Mouse (Mus musculus) midbrain, embryonic 16.5 days (tissue): Measurements from ENCODE around the gene Rarres2. TPM values are rescaled to one million over a fixed set of nuclear protein-coding genes. Genes with fewer than 3 reads are reported as not detected.

ENCODE experiments used
- ATAC-seq: fragments of 200-750 bp; cut with Nextera tagmentation; 2 replicates; pipeline ENCODE4 v1.8.0; 2017; ENCODE audit warnings: moderate TSS enrichment
- H3K27ac ChIP-seq: fragments of 300-500 bp; sonication (generic); 2 replicates; pipeline ENCODE4 v1.5.1; 2014; ENCODE audit warnings: mild to moderate bottlenecking, low read length, mixed read lengths
- H3K27me3 ChIP-seq: fragments of 300-500 bp; sonication (generic); 2 replicates; pipeline ENCODE4 v1.6.1; 2014; ENCODE audit warnings: low read depth, low read length, mixed read lengths; ENCODE audit not compliant: control insufficient read depth, insufficient read depth
- H3K36me3 ChIP-seq: fragments of 300-500 bp; sonication (generic); 2 replicates; pipeline ENCODE4 v1.6.1; 2014; ENCODE audit warnings: mild to moderate bottlenecking, low read length, moderate library complexity, mixed read lengths; ENCODE audit not compliant: control insufficient read depth, insufficient read depth
- H3K4me1 ChIP-seq: fragments of 300-500 bp; sonication (generic); 2 replicates; pipeline ENCODE4 v1.6.1; 2014; ENCODE audit warnings: mild to moderate bottlenecking, low read length, mixed read lengths; ENCODE audit not compliant: control insufficient read depth, insufficient read depth
- H3K4me2 ChIP-seq: fragments of 300-500 bp; sonication (generic); 2 replicates; pipeline ENCODE4 v1.6.1; 2014; ENCODE audit warnings: mild to moderate bottlenecking, low read length, mixed read lengths
- H3K4me3 ChIP-seq: fragments of 300-500 bp; sonication (generic); 2 replicates; pipeline ENCODE4 v1.5.1; 2014; ENCODE audit warnings: low read depth, mild to moderate bottlenecking, low read length, moderate library complexity, mixed read lengths
- H3K9ac ChIP-seq: fragments of 300-500 bp; sonication (generic); 2 replicates; pipeline ENCODE4 v1.6.1; 2014; ENCODE audit warnings: low read depth, low read length, mixed read lengths
- H3K9me3 ChIP-seq: fragments of 300-500 bp; sonication (generic); replicated peaks from 2 replicates; pipeline ENCODE4 v1.6.1; 2014; ENCODE audit warnings: mild to moderate bottlenecking, low read length, mixed read lengths; ENCODE audit not compliant: control insufficient read depth, poor library complexity, severe bottlenecking
- WGBS: fragments of 180-500 bp; shearing (Covaris S2); extraction: QIAGEN DNeasy Blood & Tissue Kit; methylation state at CpG from one replicate; pipeline ENCODE4 v1.1.7; 2014; 5-methylcytosine and 5-hydroxymethylcytosine counted together
- polyA plus RNA-seq: library from polyadenylated mRNA; unstranded; fragments of >200 nt; fragmentation: Nextera tagmentation; extraction: Ambion mirVana; gene quantifications from 2 replicates; pipeline ENCODE4 v1.2.1, GENCODE M21; 2015

Gene Rarres2
- polyA plus RNA-seq, 1 experiment from 2014 or later = 5.7 TPM

DNA sequence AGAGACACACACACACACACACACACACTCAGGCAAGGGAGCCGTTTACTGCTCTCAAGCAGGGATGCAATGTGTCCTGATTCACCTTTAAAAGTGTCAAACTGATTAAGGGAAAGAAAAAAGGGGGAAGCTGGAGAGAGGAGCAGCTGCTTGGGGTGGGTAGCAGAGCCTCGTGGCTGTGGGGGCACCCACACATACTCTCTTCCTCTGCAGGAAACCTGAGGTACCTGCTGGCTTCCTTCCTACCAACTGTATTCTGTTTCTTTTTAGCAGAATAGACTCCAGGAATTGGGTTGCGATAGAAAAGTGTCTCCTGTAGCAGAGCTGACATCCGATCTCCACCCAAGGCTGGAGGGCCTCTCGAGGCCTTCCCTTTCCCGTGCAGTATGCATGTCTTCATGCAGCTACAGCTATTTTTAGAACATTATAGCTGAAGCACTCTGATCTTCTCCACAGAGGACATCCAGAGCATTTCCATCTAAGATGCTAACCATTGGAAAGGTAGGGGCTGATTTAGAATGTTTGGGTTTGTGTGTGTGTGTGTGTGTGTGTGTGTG lies 16.7 kb upstream of the Rarres2 start, which contains the start of gene Gm45021:
TSS of gene Gm45021 (plus strand) at position 417 of the 557 bp plus-strand sequence.
- Histone ChIP-seq H3K9me3 (no peaks in the 10 kb centered on the region), H3K36me3 (no peaks in the 10 kb centered on the region), H3K4me2 (no peak within 1 kb of the TSS), H3K4me3 (no peak within 1 kb of the TSS), H3K27ac (no peak within 1 kb of the TSS), H3K9ac (no peak within 1 kb of the TSS), H3K4me1 (peaks cover 5% of the 10 kb centered on the region), H3K27me3 (no peaks in the 10 kb centered on the region)
- ATAC-seq = no peak
- 72% methylated on average over 6 of the region's 6 CpGs for WGBS

DNA sequence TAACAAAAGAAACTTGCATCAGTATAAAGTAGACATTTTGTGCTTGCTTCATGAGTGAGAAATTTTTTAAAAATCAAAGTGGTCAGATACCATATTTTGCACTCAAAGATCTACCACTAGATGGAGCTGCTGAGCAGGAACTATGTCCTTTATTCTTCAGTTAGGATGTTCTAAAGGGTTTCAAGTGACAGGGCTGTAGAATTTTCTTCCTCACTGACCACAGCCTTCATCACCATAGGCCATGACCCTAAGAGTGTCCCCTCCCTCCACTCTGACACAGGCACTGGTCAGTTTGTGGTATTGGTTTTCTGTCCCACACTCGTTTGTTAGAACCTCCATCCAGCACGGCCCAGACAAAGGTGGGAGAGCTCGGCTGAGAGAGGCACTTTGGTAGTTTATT lies 9.4 kb upstream of the Rarres2 start:
- no peaks in the 10 kb centered on the region for H3K27me3 ChIP-seq
- no peaks in the 10 kb centered on the region for H3K9me3 ChIP-seq
- no peak overlapping the region for H3K9ac ChIP-seq
- H3K4me2 ChIP-seq = no peak overlapping the region
- H3K27ac ChIP-seq = no peak overlapping the region
- H3K4me1 ChIP-seq = no peaks in the 10 kb centered on the region
- peak; percentile 32; the same call in 1 of the 2 replicates for ATAC-seq
- WGBS = 70% methylated on average over 3 of the region's 3 CpGs
- H3K4me3 ChIP-seq = no peak overlapping the region
- no peaks in the 10 kb centered on the region for H3K36me3 ChIP-seq

DNA sequence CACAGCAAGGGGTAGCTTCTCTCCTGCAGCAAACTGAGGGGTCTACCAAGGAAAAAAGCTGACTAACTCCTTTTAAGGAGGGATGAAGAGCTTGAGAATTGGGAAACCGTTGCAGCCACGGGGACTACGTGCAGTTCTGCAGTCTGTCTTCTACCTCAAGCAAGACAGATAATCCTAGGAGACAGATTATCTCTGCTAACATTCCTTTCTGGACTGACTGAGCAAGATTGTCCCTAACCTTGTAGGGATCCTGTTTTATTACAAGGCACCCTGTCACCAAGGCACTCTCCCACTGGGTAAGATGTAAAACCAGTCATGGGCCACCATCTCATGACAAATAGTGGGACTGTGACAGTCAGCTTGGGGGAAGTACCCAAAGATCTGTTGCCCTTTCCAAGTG lies 8.7 kb upstream of the Rarres2 start:
- Histone ChIP-seq H3K9me3 (no peaks in the 10 kb centered on the region), H3K36me3 (no peaks in the 10 kb centered on the region), H3K4me1 (no peaks in the 10 kb centered on the region), H3K27ac (no peak overlapping the region), H3K9ac (no peak overlapping the region), H3K27me3 (no peaks in the 10 kb centered on the region), H3K4me3 (no peak overlapping the region), H3K4me2 (no peak overlapping the region)
- 8% methylated on average over 3 of the region's 3 CpGs for WGBS
- no peak for ATAC-seq

DNA sequence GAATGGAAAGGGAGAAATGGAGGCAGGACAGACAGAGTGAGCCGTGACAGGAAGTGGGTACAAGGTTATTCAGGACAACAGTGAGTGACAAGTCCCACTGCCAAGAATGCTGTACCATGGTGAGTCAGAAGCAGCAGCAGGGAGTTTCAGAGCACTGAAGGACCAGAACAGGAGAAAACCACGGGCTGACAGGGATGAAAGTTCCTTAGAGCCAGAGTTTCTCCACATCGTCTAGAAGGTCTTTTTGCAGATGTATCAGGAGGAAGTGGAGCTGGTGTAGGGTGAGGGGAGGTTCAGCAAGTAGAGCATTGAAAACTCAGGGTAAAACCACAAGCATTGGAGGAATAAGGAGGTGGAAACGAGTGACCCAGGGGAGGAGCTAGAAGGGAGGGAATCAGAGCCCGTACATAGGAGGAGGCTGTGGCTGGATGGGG lies 6.6 kb upstream of the Rarres2 start:
- no peak overlapping the region for H3K9ac ChIP-seq
- H3K4me2 ChIP-seq = no peak overlapping the region
- no peak overlapping the region for H3K27ac ChIP-seq
- no peaks in the 10 kb centered on the region for H3K4me1 ChIP-seq
- H3K27me3 ChIP-seq = no peaks in the 10 kb centered on the region
- ATAC-seq = no peak
- WGBS = 45% methylated on average over 5 of the region's 5 CpGs
- H3K9me3 ChIP-seq = no peaks in the 10 kb centered on the region
- no peaks in the 10 kb centered on the region for H3K36me3 ChIP-seq
- no peak overlapping the region for H3K4me3 ChIP-seq

DNA sequence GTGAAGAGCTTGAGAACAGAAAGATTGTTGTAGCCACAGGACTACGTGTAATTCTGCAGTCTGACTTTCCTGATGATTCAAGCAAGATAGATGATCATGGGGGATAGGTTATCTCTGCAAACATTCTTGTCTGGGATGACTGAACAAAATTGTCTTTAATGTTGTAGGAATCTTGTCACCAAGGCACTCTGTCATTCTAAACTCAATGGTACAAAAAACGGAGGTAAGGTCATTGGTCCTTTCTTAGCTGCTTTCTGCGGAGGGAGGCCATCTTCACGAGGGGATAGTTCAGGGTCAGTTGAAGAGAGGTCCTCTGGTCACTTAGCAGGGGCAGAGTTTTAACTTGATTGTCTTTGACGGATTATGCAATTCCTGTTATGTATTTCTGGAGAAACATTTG lies 6.1 kb upstream of the Rarres2 start:
- no peak for ATAC-seq
- Histone ChIP-seq H3K36me3 (no peaks in the 10 kb centered on the region), H3K9me3 (no peaks in the 10 kb centered on the region), H3K4me2 (no peak overlapping the region), H3K9ac (no peak overlapping the region), H3K4me3 (no peak overlapping the region), H3K27me3 (no peaks in the 10 kb centered on the region), H3K27ac (no peak overlapping the region), H3K4me1 (no peaks in the 10 kb centered on the region)
- WGBS = 72% methylated on average over 5 of the region's 5 CpGs

GRCm38 (mm10) chr6:48573981-48574380 lies 1.4 kb upstream of the Rarres2 start:
- WGBS = 86% methylated on average over 3 of the region's 3 CpGs
- H3K36me3 ChIP-seq = 0 out of 2 replicates have a peak, but pooled peaks cover 2% of the 10 kb centered on the region
- no peak for ATAC-seq
- no peaks in the 10 kb centered on the region for H3K27me3 ChIP-seq
- no peak overlapping the region for H3K9ac ChIP-seq
- H3K27ac ChIP-seq = no peak overlapping the region
- H3K4me2 ChIP-seq = no peak overlapping the region
- H3K9me3 ChIP-seq = no peaks in the 10 kb centered on the region
- H3K4me1 ChIP-seq = no peaks in the 10 kb centered on the region
- no peak overlapping the region for H3K4me3 ChIP-seq

GRCm38 (mm10) chr6:48573280-48573679 lies 691 bp upstream of the Rarres2 start:
- no peaks in the 10 kb centered on the region for H3K27me3 ChIP-seq
- H3K4me2 ChIP-seq = no peak overlapping the region
- no peaks in the 10 kb centered on the region for H3K9me3 ChIP-seq
- H3K27ac ChIP-seq = no peak overlapping the region
- no peaks in the 10 kb centered on the region for H3K4me1 ChIP-seq
- no peak overlapping the region for H3K4me3 ChIP-seq
- ATAC-seq = no peak
- no peak overlapping the region for H3K9ac ChIP-seq
- H3K36me3 ChIP-seq = 0 out of 2 replicates have a peak, but pooled peaks cover 5% of the 10 kb centered on the region
- 76% methylated on average over 10 of the region's 10 CpGs for WGBS

DNA sequence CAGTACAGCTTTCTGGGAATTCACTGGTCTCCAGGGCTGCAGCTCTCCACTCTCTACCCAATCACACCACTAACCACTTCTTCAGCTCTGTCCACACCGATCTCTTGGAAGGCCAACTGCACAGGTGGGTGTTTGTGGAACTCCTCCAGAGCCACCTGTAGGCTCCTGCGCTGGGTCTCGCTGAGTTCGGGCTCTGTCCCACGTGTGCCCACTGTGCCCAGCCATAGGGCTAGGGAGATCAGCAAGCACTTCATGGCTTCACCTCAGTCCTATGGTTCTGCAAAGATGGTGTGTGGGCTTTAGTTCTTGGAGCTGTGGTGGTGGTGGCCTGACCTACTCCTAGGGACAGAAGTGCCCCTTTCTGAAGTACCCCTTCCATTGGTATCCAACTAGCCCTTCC lies 575 bp downstream of the Rarres2 start:
- Histone ChIP-seq H3K9ac (no peak overlapping the region), H3K36me3 (0 out of 2 replicates have a peak, but pooled peaks cover 7% of the 10 kb centered on the region), H3K9me3 (no peaks in the 10 kb centered on the region), H3K4me2 (no peak overlapping the region), H3K27ac (no peak overlapping the region), H3K4me1 (no peaks in the 10 kb centered on the region), H3K27me3 (no peaks in the 10 kb centered on the region), H3K4me3 (no peak overlapping the region)
- 95% methylated on average over 5 of the region's 5 CpGs for WGBS
- ATAC-seq = no peak

GRCm38 (mm10) chr6:48569065-48569807 lies 3.4 kb downstream of the Rarres2 start:
- ATAC-seq = no peak

More at GRCm38 (mm10) chr6:48569065-48569807, 3.4 kb downstream of the Rarres2 start:
- Histone ChIP-seq H3K36me3 (peaks cover 14% of the 10 kb centered on the region; the same call in 1 of the 2 replicates), H3K9ac (no peak overlapping the region), H3K27me3 (no peaks in the 10 kb centered on the region), H3K4me2 (no peak overlapping the region), H3K4me1 (no peaks in the 10 kb centered on the region), H3K9me3 (no peaks in the 10 kb centered on the region), H3K27ac (no peak overlapping the region), H3K4me3 (no peak overlapping the region)
- WGBS = 87% methylated on average over 8 of the region's 8 CpGs
